Comparison of ENCODE assay signal across 25 mouse cellular contexts in genomic region chr9:116272446-116272845, GRCm38 (mm10).
DNase-seq lines count a peak whose midpoint lies in the region; ATAC-seq and TF ChIP-seq lines count a peak whose summit lies in the region.
"Had no signal": no experiment of that assay in that cellular context is flagged by ENCODE, and none has a peak within 500 bp of the region (broad histone marks: within the 10 kb centered on the region; RNA-seq: fewer than 3 reads in every experiment).

No protein-coding gene starts in this region.

- H3K27me3 ChIP-seq in embryonic facial prominence, embryonic 11.5 days (ENCODE audit: control insufficient read depth, insufficient read depth, low read length): no peaks in the 10 kb centered on the region
- H3K27me3 ChIP-seq in embryonic facial prominence, embryonic 10.5 days (replicated peaks; ENCODE audit: low read depth, poor library complexity, severe bottlenecking): no peaks in the 10 kb centered on the region
- no peaks in the 10 kb centered on the region for H3K27me3 ChIP-seq in limb, embryonic 14.5 days (ENCODE audit: control insufficient read depth, insufficient read depth, low read length)
- no peaks in the 10 kb centered on the region for H3K27me3 ChIP-seq in limb, embryonic 10.5 days (ENCODE audit: low read depth, poor library complexity, severe bottlenecking)
- no peaks in the 10 kb centered on the region for H3K27me3 ChIP-seq in lung, postnatal 0 days (replicated peaks; ENCODE audit: insufficient read depth, low read length)
- H3K27me3 ChIP-seq: CH12.LX; embryonic facial prominence, embryonic 12.5 days; forebrain, embryonic 13.5 days; forebrain, embryonic 15.5 days; Patski had no signal

- no peaks in the 10 kb centered on the region for H3K9me3 ChIP-seq in embryonic facial prominence, embryonic 11.5 days (replicated peaks; ENCODE audit: control insufficient read depth, low read length)
- H3K9me3 ChIP-seq in embryonic facial prominence, embryonic 10.5 days: no peaks in the 10 kb centered on the region
- H3K9me3 ChIP-seq in limb, embryonic 14.5 days (ENCODE audit: control insufficient read depth, low read length): no peaks in the 10 kb centered on the region
- no peaks in the 10 kb centered on the region for H3K9me3 ChIP-seq in limb, embryonic 10.5 days (replicated peaks)
- H3K9me3 ChIP-seq in lung, postnatal 0 days (ENCODE audit: low read length): no peaks in the 10 kb centered on the region
- H3K9me3 ChIP-seq: embryonic facial prominence, embryonic 12.5 days; forebrain, embryonic 13.5 days; forebrain, embryonic 15.5 days had no signal

- TF ChIP-seq CTCF in lung, postnatal 0 days (IDR thresholded peaks at IDR 0.05): no peak

- H3K4me1 ChIP-seq in embryonic facial prominence, embryonic 11.5 days (ENCODE audit: control insufficient read depth, insufficient read depth, low read length): no peaks in the 10 kb centered on the region
- H3K4me1 ChIP-seq in embryonic facial prominence, embryonic 10.5 days: no peaks in the 10 kb centered on the region
- H3K4me1 ChIP-seq in limb, embryonic 14.5 days (ENCODE audit: control insufficient read depth, insufficient read depth, low read length): peaks cover 13% of the 10 kb centered on the region; the same call in 1 of the 2 replicates
- H3K4me1 ChIP-seq in limb, embryonic 10.5 days: 0 out of 2 replicates have a peak, but pooled peaks cover 2% of the 10 kb centered on the region
- H3K4me1 ChIP-seq in lung, postnatal 0 days (ENCODE audit: insufficient read depth, low read depth, low read length): no peaks in the 10 kb centered on the region
- H3K4me1 ChIP-seq: embryonic facial prominence, embryonic 12.5 days; forebrain, embryonic 13.5 days; forebrain, embryonic 15.5 days had no signal

- peak; percentile 8 for DNase-seq in embryonic facial prominence, embryonic 11.5 days (ENCODE audit: low spot score)
- no peak for DNase-seq in embryonic facial prominence, embryonic 10.5 days (ENCODE audit: low spot score)
- DNase-seq in limb, embryonic 14.5 days (ENCODE audit: low spot score): no peak
- DNase-seq in limb, embryonic 10.5 days (ENCODE audit: low spot score): no peak
- peak; percentile 54 for DNase-seq in lung, postnatal 0 days (ENCODE audit: low spot score)
- DNase-seq in lung, adult 18-20 months: no peak
- peak; percentile 19 for DNase-seq in lung, postnatal 36 days
- DNase-seq in lung, postnatal 25 days (ENCODE audit: low spot score): no peak
- DNase-seq: adrenal gland, adult 8-10 months; adrenal gland, postnatal 14 days; adrenal gland, postnatal 36 days; B cell, adult 2 months; cerebellum, adult 11-12 months; cerebellum, adult 2 months; cerebellum, adult 9-10 months; cerebellum, postnatal 10 days; cerebellum, postnatal 25 days had no signal

- no peak for ATAC-seq in embryonic facial prominence, embryonic 11.5 days (replicated peaks; ENCODE audit: insufficient number of reproducible peaks, low FRiP score, low TSS enrichment, low read depth)
- 0 out of 2 replicates have a peak, but pooled peaks have one; percentile 26 for ATAC-seq in limb, embryonic 14.5 days (ENCODE audit: low FRiP score, low read depth)
- ATAC-seq in lung, postnatal 0 days: 0 out of 2 replicates have a peak, but pooled peaks have one; percentile 27
- ATAC-seq: activated CD4-positive, CD25-positive, alpha-beta regulatory T cell, adult 4 months; CD4-positive, CD25-positive, alpha-beta regulatory T cell, adult 4 months; forebrain, embryonic 13.5 days; forebrain, embryonic 15.5 days; Patski had no signal

- no peak for TF ChIP-seq EP300 in lung, postnatal 0 days (IDR thresholded peaks at IDR 0.05)

- WGBS in embryonic facial prominence, embryonic 11.5 days: 56% methylated on average over 2 of the region's 2 CpGs
- WGBS in embryonic facial prominence, embryonic 10.5 days: 82% methylated on average over 2 of the region's 2 CpGs
- 64% methylated on average over 2 of the region's 2 CpGs for WGBS in limb, embryonic 14.5 days
- WGBS in limb, embryonic 10.5 days: 86% methylated on average over 2 of the region's 2 CpGs
- WGBS in lung, postnatal 0 days: 78% methylated on average over 2 of the region's 2 CpGs

- TF ChIP-seq POLR2A in limb, embryonic 14.5 days (IDR thresholded peaks at IDR 0.05; ENCODE audit: borderline replicate concordance, extremely low read depth, insufficient read depth, insufficient read length): no peak

- no peak overlapping the region for H3K9ac ChIP-seq in embryonic facial prominence, embryonic 11.5 days (replicated peaks; ENCODE audit: low read length)
- H3K9ac ChIP-seq in limb, embryonic 14.5 days (ENCODE audit: low read depth, low read length, severe bottlenecking): no peak overlapping the region
- no peak overlapping the region for H3K9ac ChIP-seq in lung, postnatal 0 days (replicated peaks; ENCODE audit: low read depth)
- H3K9ac ChIP-seq: embryonic facial prominence, embryonic 12.5 days; forebrain, embryonic 13.5 days; forebrain, embryonic 15.5 days had no signal

- no peak overlapping the region for H3K4me2 ChIP-seq in embryonic facial prominence, embryonic 11.5 days (ENCODE audit: low read depth, low read length)
- H3K4me2 ChIP-seq in limb, embryonic 14.5 days (replicated peaks; ENCODE audit: low read depth, low read length, severe bottlenecking): no peak overlapping the region
- H3K4me2 ChIP-seq in lung, postnatal 0 days (replicated peaks; ENCODE audit: low read depth, low read length): no peak overlapping the region
- H3K4me2 ChIP-seq: embryonic facial prominence, embryonic 12.5 days; forebrain, embryonic 13.5 days; forebrain, embryonic 15.5 days had no signal

- no peaks in the 10 kb centered on the region for H3K36me3 ChIP-seq in embryonic facial prominence, embryonic 11.5 days (replicated peaks; ENCODE audit: control insufficient read depth, insufficient read depth, low read depth, low read length)
- H3K36me3 ChIP-seq in embryonic facial prominence, embryonic 10.5 days (replicated peaks): no peaks in the 10 kb centered on the region
- H3K36me3 ChIP-seq in limb, embryonic 14.5 days (ENCODE audit: control insufficient read depth, insufficient read depth, low read length): no peaks in the 10 kb centered on the region
- H3K36me3 ChIP-seq in limb, embryonic 10.5 days: no peaks in the 10 kb centered on the region
- H3K36me3 ChIP-seq in lung, postnatal 0 days (ENCODE audit: insufficient read depth, low read length): no peaks in the 10 kb centered on the region
- H3K36me3 ChIP-seq: embryonic facial prominence, embryonic 12.5 days; forebrain, embryonic 15.5 days; G1E had no signal

- H3K27ac ChIP-seq in embryonic facial prominence, embryonic 11.5 days (replicated peaks; ENCODE audit: low read depth, low read length): no peak overlapping the region
- H3K27ac ChIP-seq in embryonic facial prominence, embryonic 10.5 days (replicated peaks): no peak overlapping the region
- H3K27ac ChIP-seq in limb, embryonic 14.5 days (replicated peaks; ENCODE audit: low read depth, low read length): no peak overlapping the region
- no peak overlapping the region for H3K27ac ChIP-seq in limb, embryonic 10.5 days
- H3K27ac ChIP-seq in lung, postnatal 0 days (ENCODE audit: low read length): no peak overlapping the region
- H3K27ac ChIP-seq: embryonic facial prominence, embryonic 12.5 days; forebrain, embryonic 13.5 days; forebrain, embryonic 15.5 days had no signal

- no peak overlapping the region for H3K4me3 ChIP-seq in embryonic facial prominence, embryonic 11.5 days (ENCODE audit: low read depth, low read length)
- H3K4me3 ChIP-seq in embryonic facial prominence, embryonic 10.5 days: no peak overlapping the region
- no peak overlapping the region for H3K4me3 ChIP-seq in limb, embryonic 14.5 days (replicated peaks; ENCODE audit: low read length)
- no peak overlapping the region for H3K4me3 ChIP-seq in limb, embryonic 10.5 days
- no peak overlapping the region for H3K4me3 ChIP-seq in lung, postnatal 0 days (ENCODE audit: low read depth, low read length)
- H3K4me3 ChIP-seq: embryonic facial prominence, embryonic 12.5 days; forebrain, embryonic 13.5 days; forebrain, embryonic 15.5 days had no signal

Comparison
In these comparisons a context has a peak if more than half of its experiments do, and no peak if none do; other contexts are left out.
1. DNase-seq: peak in embryonic facial prominence, embryonic 11.5 days (single experiment), lung, postnatal 0 days (single experiment) and lung, postnatal 36 days (single experiment); none in embryonic facial prominence, embryonic 10.5 days (single experiment), limb, embryonic 14.5 days (single experiment), limb, embryonic 10.5 days (single experiment), lung, adult 18-20 months (0 of 2) and lung, postnatal 25 days (single experiment).